Mouse (Mus musculus) kidney, embryonic 14.5 days (tissue): ENCODE measurements around the gene Serpinb9c. TPM values are rescaled to one million over a fixed set of nuclear protein-coding genes. Genes with fewer than 3 reads are reported as not detected.
"Not testable (repeated sequence)": the region's sequence is repeated elsewhere in the genome, so short reads cannot be mapped to it uniquely, and the experiment has no call there.

Source experiments
- ATAC-seq: fragments of 200-750 bp; cut with Nextera tagmentation; 2 replicates; pipeline ENCODE4 v1.8.0; 2017; ENCODE audit warnings: moderate number of reproducible peaks, mild to moderate bottlenecking, moderate TSS enrichment, moderate library complexity; ENCODE audit not compliant: low FRiP score, low TSS enrichment
- H3K27ac ChIP-seq: fragments of 300-500 bp; sonication (generic); 2 replicates; pipeline ENCODE4 v1.5.1; 2014; ENCODE audit warnings: low read depth, mild to moderate bottlenecking, low read length, moderate library complexity, mixed read lengths
- H3K27me3 ChIP-seq: fragments of 300-500 bp; sonication (generic); 2 replicates; pipeline ENCODE4 v1.6.1; 2014; ENCODE audit warnings: mild to moderate bottlenecking, low read length; ENCODE audit not compliant: control insufficient read depth, insufficient read depth
- H3K36me3 ChIP-seq: fragments of 300-500 bp; sonication (generic); 2 replicates; pipeline ENCODE4 v1.6.1; 2014; ENCODE audit warnings: low read length, mixed read lengths; ENCODE audit not compliant: control insufficient read depth, insufficient read depth
- H3K4me1 ChIP-seq: fragments of 300-500 bp; sonication (generic); 2 replicates; pipeline ENCODE4 v1.6.1; 2014; ENCODE audit warnings: low read length, mixed read lengths; ENCODE audit not compliant: control insufficient read depth, insufficient read depth
- H3K4me2 ChIP-seq: fragments of 300-500 bp; sonication (generic); replicated peaks from 2 replicates; pipeline ENCODE4 v1.6.1; 2014; ENCODE audit warnings: low read depth, mild to moderate bottlenecking, low read length
- H3K4me3 ChIP-seq: fragments of 300-500 bp; sonication (generic); 2 replicates; pipeline ENCODE4 v1.5.1; 2014; ENCODE audit warnings: mild to moderate bottlenecking, low read length
- H3K9ac ChIP-seq: fragments of 300-500 bp; sonication (generic); 2 replicates; pipeline ENCODE4 v1.6.1; 2014; ENCODE audit warnings: low read depth, mild to moderate bottlenecking, low read length, moderate library complexity
- H3K9me3 ChIP-seq: fragments of 300-500 bp; sonication (generic); 2 replicates; pipeline ENCODE4 v1.6.1; 2016; ENCODE audit warnings: low read length; ENCODE audit not compliant: control insufficient read depth
- WGBS: fragments of 180-500 bp; shearing (Covaris S2); extraction: QIAGEN DNeasy Blood & Tissue Kit; methylation state at CpG from one replicate; pipeline ENCODE4 v1.1.7; 2014; 5-methylcytosine and 5-hydroxymethylcytosine counted together
- polyA plus RNA-seq: library from polyadenylated mRNA; unstranded; fragments of >200 nt; fragmentation: Nextera tagmentation; extraction: Ambion mirVana; gene quantifications from 2 replicates; pipeline ENCODE4 v1.2.1, GENCODE M21; 2014

The Serpinb9c gene
- polyA plus RNA-seq = not detected in 2 replicates

GRCm38 (mm10) chr13:33159642-33160041, at the start of gene Serpinb9c:
TSS of gene Serpinb9c (minus strand) at chr13:33159742.
- Histone ChIP-seq H3K4me1 (no peaks in the 10 kb centered on the region), H3K4me2 (no peak within 1 kb of the TSS), H3K4me3 (no peak within 1 kb of the TSS), H3K36me3 (no peaks in the 10 kb centered on the region), H3K9me3 (no peaks in the 10 kb centered on the region), H3K27me3 (no peaks in the 10 kb centered on the region), H3K9ac (no peak within 1 kb of the TSS), H3K27ac (no peak within 1 kb of the TSS)
- no peak for ATAC-seq
- 81% methylated on average over 4 of the region's 4 CpGs for WGBS

- H3K4me3 ChIP-seq = no peak overlapping the region
- WGBS = 76% methylated on average over 2 of the region's 2 CpGs
- no peaks in the 10 kb centered on the region for H3K4me1 ChIP-seq
- H3K9me3 ChIP-seq = no peaks in the 10 kb centered on the region
- no peak overlapping the region for H3K9ac ChIP-seq
- no peak for ATAC-seq
- H3K36me3 ChIP-seq = no peaks in the 10 kb centered on the region
- H3K27ac ChIP-seq = no peak overlapping the region
- H3K4me2 ChIP-seq = no peak overlapping the region
- no peaks in the 10 kb centered on the region for H3K27me3 ChIP-seq
Observed at GRCm38 (mm10) chr13:33199740-33200139, 40.2 kb upstream of the Serpinb9c start.

- Histone ChIP-seq H3K27ac (no peak within 1 kb of the TSS), H3K27me3 (no peaks in the 10 kb centered on the region), H3K9ac (no peak within 1 kb of the TSS), H3K36me3 (no peaks in the 10 kb centered on the region), H3K4me2 (no peak within 1 kb of the TSS), H3K4me1 (no peaks in the 10 kb centered on the region), H3K9me3 (no peaks in the 10 kb centered on the region), H3K4me3 (no peak within 1 kb of the TSS)
- no peak for ATAC-seq
- WGBS = 70% methylated on average over 5 of the region's 5 CpGs
Observed at GRCm38 (mm10) chr13:33192659-33193058, 33.1 kb upstream of the Serpinb9c start, which contains the start of gene Serpinb9d. TSS of gene Serpinb9d (plus strand) at chr13:33192959.

- H3K36me3 ChIP-seq, ATAC-seq, H3K4me2 ChIP-seq, H3K9ac ChIP-seq, H3K4me3 ChIP-seq, H3K27ac ChIP-seq, H3K4me1 ChIP-seq, H3K9me3 ChIP-seq, H3K27me3 ChIP-seq: not testable (repeated sequence)
- 90% methylated on average over 1 of the region's 1 CpGs for WGBS
Observed at GRCm38 (mm10) chr13:33190486-33190885, 30.9 kb upstream of the Serpinb9c start.

GRCm38 (mm10) chr13:33141435-33141834, 18.1 kb downstream of the Serpinb9c start:
- H3K36me3 ChIP-seq = no peaks in the 10 kb centered on the region
- H3K27ac ChIP-seq = no peak overlapping the region
- no peaks in the 10 kb centered on the region for H3K27me3 ChIP-seq
- no peak for ATAC-seq
- H3K9me3 ChIP-seq = no peaks in the 10 kb centered on the region
- WGBS = 84% methylated on average over 3 of the region's 3 CpGs
- no peak overlapping the region for H3K4me2 ChIP-seq
- no peak overlapping the region for H3K4me3 ChIP-seq
- no peak overlapping the region for H3K9ac ChIP-seq
- H3K4me1 ChIP-seq = no peaks in the 10 kb centered on the region

- H3K4me2 ChIP-seq = no peak overlapping the region
- H3K27me3 ChIP-seq = no peaks in the 10 kb centered on the region
- H3K4me1 ChIP-seq = no peaks in the 10 kb centered on the region
- H3K9ac ChIP-seq = no peak overlapping the region
- no peaks in the 10 kb centered on the region for H3K36me3 ChIP-seq
- H3K27ac ChIP-seq = no peak overlapping the region
- 84% methylated on average over 2 of the region's 2 CpGs for WGBS
- H3K4me3 ChIP-seq = no peak overlapping the region
- no peak for ATAC-seq
- H3K9me3 ChIP-seq = no peaks in the 10 kb centered on the region
Observed at GRCm38 (mm10) chr13:33137717-33138116, 21.8 kb downstream of the Serpinb9c start.

GRCm38 (mm10) chr13:33113054-33113453, 46.5 kb downstream of the Serpinb9c start:
- Histone ChIP-seq H3K9me3 (no peaks in the 10 kb centered on the region), H3K4me2 (no peak overlapping the region), H3K27ac (no peak overlapping the region), H3K27me3 (no peaks in the 10 kb centered on the region), H3K9ac (no peak overlapping the region), H3K4me1 (no peaks in the 10 kb centered on the region), H3K4me3 (no peak overlapping the region), H3K36me3 (no peaks in the 10 kb centered on the region)
- no peak for ATAC-seq
- 76% methylated on average over 3 of the region's 3 CpGs for WGBS

GRCm38 (mm10) chr13:33105626-33106025, 53.9 kb downstream of the Serpinb9c start:
- H3K9ac ChIP-seq = no peak overlapping the region
- no peaks in the 10 kb centered on the region for H3K27me3 ChIP-seq
- no peaks in the 10 kb centered on the region for H3K4me1 ChIP-seq
- H3K4me2 ChIP-seq = no peak overlapping the region
- H3K36me3 ChIP-seq = no peaks in the 10 kb centered on the region
- no peaks in the 10 kb centered on the region for H3K9me3 ChIP-seq
- H3K4me3 ChIP-seq = no peak overlapping the region
- no peak overlapping the region for H3K27ac ChIP-seq
- no peak for ATAC-seq
